Mouse (Mus musculus): ENCODE results near the gene Gadl1.

GRCm38 (mm10) chr9:116064774-116065173 lies 155.5 kb downstream of the Gadl1 start:
- TF ChIP-seq CTCF (IDR thresholded peaks at IDR 0.05; ENCODE audit: low read depth, low read length) = no peak
- no peak for TF ChIP-seq GATA2 (IDR thresholded peaks at IDR 0.05; ENCODE audit: borderline replicate concordance, low read depth, low read length)

Data from G1E (cell line).